8 mouse cellular contexts compared by ENCODE assay signal in the genomic region with DNA sequence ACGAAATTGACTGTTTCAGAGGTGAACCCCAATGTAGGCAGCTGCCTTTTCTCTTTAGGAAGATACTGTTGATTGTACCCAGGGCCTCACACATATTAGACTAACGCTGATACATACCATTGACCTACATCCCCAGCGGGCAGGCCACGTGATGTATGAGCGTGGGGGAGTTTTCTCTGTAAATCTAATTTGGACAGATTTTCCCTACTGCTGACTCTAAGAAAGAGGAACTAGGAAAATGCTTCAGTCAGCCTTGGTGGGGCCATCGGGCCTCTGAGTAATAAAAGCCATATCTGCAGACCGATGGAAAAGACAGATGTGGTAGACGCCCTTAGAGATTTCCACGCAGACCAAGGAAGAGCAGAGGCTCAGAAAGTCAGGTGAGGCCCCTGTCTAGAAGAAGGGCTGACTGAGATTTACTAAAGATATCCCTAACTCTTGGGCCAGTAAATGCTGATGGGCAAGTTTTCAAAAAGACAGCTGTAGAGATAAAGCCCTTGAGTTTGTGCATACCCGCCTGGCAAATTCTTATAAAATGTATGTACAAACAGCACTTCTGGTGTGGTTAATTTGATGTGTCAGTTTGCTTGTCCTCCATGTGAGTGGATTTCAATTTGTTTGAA. TPM values are rescaled to one million over a fixed set of nuclear protein-coding genes. Genes with fewer than 3 reads are reported as not detected.
DNase-seq lines count a peak whose midpoint lies in the region; ATAC-seq and TF ChIP-seq lines count a peak whose summit lies in the region.

No protein-coding gene starts in this region.

- 80% methylated on average over 10 of the region's 10 CpGs for WGBS in embryonic facial prominence, embryonic 10.5 days
- 76% methylated on average over 10 of the region's 10 CpGs for WGBS in heart, embryonic 11.5 days (ENCODE audit: insufficient replicate concordance)
- WGBS in small intestine, adult 2 months: 39% methylated on average over 10 of the region's 10 CpGs

- H3K4me2 ChIP-seq in heart, embryonic 11.5 days: peak overlapping the region; percentile 76

- H3K4me1 ChIP-seq in embryonic facial prominence, embryonic 10.5 days: peaks cover 12% of the 10 kb centered on the region
- H3K4me1 ChIP-seq in heart, embryonic 11.5 days (ENCODE audit: control insufficient read depth, insufficient read depth, low read length): no peaks in the 10 kb centered on the region
- H3K4me1 ChIP-seq in small intestine, adult 2 months (ENCODE audit: control insufficient read depth, insufficient read depth, insufficient read length, low read length): peaks cover 17% of the 10 kb centered on the region; the same call in 1 of the 2 replicates

- peaks cover 10% of the 10 kb centered on the region for H3K36me3 ChIP-seq in embryonic facial prominence, embryonic 10.5 days (replicated peaks)
- H3K36me3 ChIP-seq in heart, embryonic 11.5 days (ENCODE audit: control insufficient read depth, insufficient read depth, low read length): no peaks in the 10 kb centered on the region
- H3K36me3 ChIP-seq in small intestine, adult 2 months (ENCODE audit: control insufficient read depth, insufficient read depth, low read length): no peaks in the 10 kb centered on the region

- TF ChIP-seq POLR2A in small intestine, adult 2 months (IDR thresholded peaks at IDR 0.05; ENCODE audit: low read depth, low read length): no peak

- peak; percentile 15 for DNase-seq in spleen, adult 12 weeks (ENCODE audit: low spot score)
- no peak for DNase-seq in spleen, postnatal 14 days (ENCODE audit: low spot score in 2 of 2)
- no peak for DNase-seq in embryonic facial prominence, embryonic 10.5 days (ENCODE audit: low spot score)
- DNase-seq in kidney, postnatal 10 days: peak; percentile 47
- DNase-seq in lung, postnatal 36 days: peak; percentile 53
- DNase-seq in urinary bladder, adult 18-20 months (ENCODE audit: low spot score in 2 of 2): no peak

- H3K4me3 ChIP-seq in embryonic facial prominence, embryonic 10.5 days: peak overlapping the region; percentile 86
- H3K4me3 ChIP-seq in heart, embryonic 11.5 days (ENCODE audit: low read depth, low read length): peak overlapping the region; percentile 76
- no peak overlapping the region for H3K4me3 ChIP-seq in small intestine, adult 2 months (ENCODE audit: low read depth, low read length)

- H3K9me3 ChIP-seq in embryonic facial prominence, embryonic 10.5 days: no peaks in the 10 kb centered on the region
- no peaks in the 10 kb centered on the region for H3K9me3 ChIP-seq in heart, embryonic 11.5 days (replicated peaks; ENCODE audit: control insufficient read depth, low read length)

- peak overlapping the region; percentile 91; the same call in 1 of the 2 replicates for H3K27ac ChIP-seq in embryonic facial prominence, embryonic 10.5 days (replicated peaks)
- H3K27ac ChIP-seq in heart, embryonic 11.5 days (ENCODE audit: low read depth, low read length): no peak overlapping the region; the same call in 1 of the 2 replicates
- H3K27ac ChIP-seq in small intestine, adult 2 months (ENCODE audit: insufficient read depth, low read depth, low read length): peak overlapping the region; percentile 44

- no peak for TF ChIP-seq CTCF in small intestine, adult 2 months (IDR thresholded peaks at IDR 0.05; ENCODE audit: extremely low read depth, insufficient read length, insufficient replicate concordance, low read depth, low read length)

- H3K9ac ChIP-seq in heart, embryonic 11.5 days (ENCODE audit: low read depth, low read length): no peak overlapping the region

- H3K27me3 ChIP-seq in embryonic facial prominence, embryonic 10.5 days (replicated peaks; ENCODE audit: low read depth, poor library complexity, severe bottlenecking): no peaks in the 10 kb centered on the region
- no peaks in the 10 kb centered on the region for H3K27me3 ChIP-seq in heart, embryonic 11.5 days (ENCODE audit: control insufficient read depth, insufficient read depth, low read length)
- H3K27me3 ChIP-seq in small intestine, adult 2 months (ENCODE audit: control insufficient read depth, insufficient read depth, low read length): no peaks in the 10 kb centered on the region

- 0 out of 2 replicates have a peak, but pooled peaks have one; percentile 29 for ATAC-seq in heart, embryonic 11.5 days (replicated peaks; ENCODE audit: insufficient number of reproducible peaks, low FRiP score, low TSS enrichment)

RNA-seq across cellular contexts. Expression of a gene that starts 0.7 kb away (rescaled TPM):
- 9.5 and 11.2 TPM in 2 replicates for polyA plus RNA-seq in embryonic facial prominence, embryonic 10.5 days (2016; fragmentation: Nextera tagmentation; extraction: Ambion mirVana)
- polyA plus RNA-seq in heart, embryonic 11.5 days (2014; fragmentation: Nextera tagmentation; extraction: Ambion mirVana): 7.4 and 7.7 TPM in 2 replicates
- polyA plus RNA-seq in small intestine, adult 2 months (2012; rRNA removed): 2.8 and 14.5 TPM in 2 replicates

RNA-seq across cellular contexts. Expression of a gene that starts 26.8 kb away (rescaled TPM):
- polyA plus RNA-seq in embryonic facial prominence, embryonic 10.5 days (2016; fragmentation: Nextera tagmentation; extraction: Ambion mirVana): 4.0 and 4.4 TPM in 2 replicates
- 1.7 TPM in 2 replicates for polyA plus RNA-seq in heart, embryonic 11.5 days (2014; fragmentation: Nextera tagmentation; extraction: Ambion mirVana)
- 0.08 and 0.25 TPM in 2 replicates for polyA plus RNA-seq in small intestine, adult 2 months (2012; rRNA removed)

Comparison
In these comparisons a context has a peak if more than half of its experiments do, and no peak if none do; other contexts are left out.
1. DNase-seq: peak in spleen, adult 12 weeks (single experiment), kidney, postnatal 10 days (single experiment) and lung, postnatal 36 days (single experiment); none in spleen, postnatal 14 days (0 of 2), embryonic facial prominence, embryonic 10.5 days (single experiment) and urinary bladder, adult 18-20 months (0 of 2).